Mouse (Mus musculus): ENCODE data around the gene Krba1. TPM values are rescaled to one million over a fixed set of nuclear protein-coding genes. Genes with fewer than 3 reads are reported as not detected.

Gene Krba1
- polyA plus RNA-seq, 1 experiment: 73.5 TPM

DNA sequence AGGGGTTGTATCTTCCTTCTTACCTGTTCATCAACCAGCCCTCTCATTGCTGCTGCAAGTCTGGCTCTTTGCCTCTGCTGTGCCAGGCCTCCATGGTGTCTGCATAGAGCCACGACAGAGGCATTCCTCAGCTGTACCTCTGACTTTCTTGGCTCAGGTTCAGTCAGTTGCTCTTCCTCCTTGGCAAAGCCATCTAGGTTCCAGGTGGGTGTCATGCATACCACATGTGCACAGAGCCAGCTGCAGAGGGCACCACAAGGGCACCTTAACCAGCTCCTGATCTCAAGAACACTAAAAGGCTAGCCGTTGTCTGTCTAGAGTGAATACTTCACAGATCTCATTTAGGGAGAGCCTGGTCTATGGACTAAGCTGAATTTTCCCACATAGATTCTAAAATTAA lies 21.1 kb downstream of the Krba1 start:
- Histone ChIP-seq H3K27ac (ENCODE audit: control insufficient read depth, insufficient read depth, low read length) (no peak overlapping the region), H3K4me3 (ENCODE audit: control insufficient read depth, insufficient read depth, low read length) (no peak overlapping the region), H3K36me3 (ENCODE audit: control insufficient read depth, insufficient read depth, low read length) (peaks cover 46% of the 10 kb centered on the region), H3K27me3 (ENCODE audit: control insufficient read depth, insufficient read depth, low read length) (no peaks in the 10 kb centered on the region), H3K4me1 (replicated peaks; ENCODE audit: control insufficient read depth, insufficient read depth, low read length) (peaks cover 5% of the 10 kb centered on the region)
- 80% methylated on average over 2 of the region's 2 CpGs for WGBS
- no peak for TF ChIP-seq POLR2A (IDR thresholded peaks at IDR 0.05; ENCODE audit: control insufficient read depth, extremely low read depth, insufficient read depth, low read length, poor library complexity)
- no peak for TF ChIP-seq CTCF (IDR thresholded peaks at IDR 0.05; ENCODE audit: borderline replicate concordance, control insufficient read depth, extremely low read depth, insufficient read depth, low read length, poor library complexity)
- no peak for DNase-seq

DNA sequence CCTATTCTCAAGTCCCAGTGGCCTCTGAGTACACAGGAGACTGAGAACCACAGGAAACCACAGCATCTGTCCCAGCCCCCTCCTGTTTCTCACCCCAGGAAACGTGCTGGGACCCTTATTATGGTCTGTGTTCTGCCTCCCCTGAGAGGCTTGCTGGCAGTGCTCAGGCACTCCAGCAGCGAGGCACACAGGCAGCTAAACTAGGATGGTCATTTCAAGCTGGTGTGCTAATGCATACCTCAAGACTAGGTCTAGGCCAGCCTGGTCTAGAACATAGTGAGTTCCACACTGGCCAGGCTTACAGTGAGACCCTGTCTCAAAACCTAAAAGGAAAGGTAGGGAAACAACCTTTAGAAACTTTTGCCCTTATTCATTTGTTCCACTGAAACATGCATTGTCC lies 25.3 kb downstream of the Krba1 start:
- Histone ChIP-seq H3K36me3 (ENCODE audit: control insufficient read depth, insufficient read depth, low read length) (peaks cover 11% of the 10 kb centered on the region), H3K4me1 (replicated peaks; ENCODE audit: control insufficient read depth, insufficient read depth, low read length) (peaks cover 5% of the 10 kb centered on the region), H3K27ac (ENCODE audit: control insufficient read depth, insufficient read depth, low read length) (no peak overlapping the region), H3K4me3 (ENCODE audit: control insufficient read depth, insufficient read depth, low read length) (no peak overlapping the region), H3K27me3 (ENCODE audit: control insufficient read depth, insufficient read depth, low read length) (no peaks in the 10 kb centered on the region)
- no peak for DNase-seq
- no peak for TF ChIP-seq POLR2A (IDR thresholded peaks at IDR 0.05; ENCODE audit: control insufficient read depth, extremely low read depth, insufficient read depth, low read length, poor library complexity)
- no peak for TF ChIP-seq CTCF (IDR thresholded peaks at IDR 0.05; ENCODE audit: borderline replicate concordance, control insufficient read depth, extremely low read depth, insufficient read depth, low read length, poor library complexity)
- WGBS: 5% methylated on average over 2 of the region's 2 CpGs

DNA sequence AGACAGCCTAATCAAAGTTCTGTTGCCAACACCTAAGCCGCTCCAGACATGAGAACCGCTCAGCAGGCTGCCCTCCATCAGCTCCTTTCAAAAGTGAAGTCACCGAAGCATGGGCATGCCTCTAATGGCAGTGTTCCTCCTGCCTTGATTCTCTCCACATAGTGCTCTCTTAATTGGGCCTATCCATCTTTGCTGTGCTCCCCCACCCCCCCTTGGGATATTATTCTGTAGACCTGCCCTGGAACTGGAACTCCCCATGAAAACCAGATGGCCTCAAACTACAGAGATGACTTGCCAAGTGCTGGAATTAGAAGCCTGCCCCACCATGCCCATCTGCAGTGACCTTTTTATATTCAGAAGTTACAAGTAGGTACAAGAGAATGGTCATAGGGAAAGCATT lies 27.9 kb downstream of the Krba1 start:
- TF ChIP-seq POLR2A (IDR thresholded peaks at IDR 0.05; ENCODE audit: control insufficient read depth, extremely low read depth, insufficient read depth, low read length, poor library complexity) (no peak), CTCF (IDR thresholded peaks at IDR 0.05; ENCODE audit: borderline replicate concordance, control insufficient read depth, extremely low read depth, insufficient read depth, low read length, poor library complexity) (no peak)
- Histone ChIP-seq H3K27me3 (ENCODE audit: control insufficient read depth, insufficient read depth, low read length) (no peaks in the 10 kb centered on the region), H3K4me3 (ENCODE audit: control insufficient read depth, insufficient read depth, low read length) (no peak overlapping the region), H3K36me3 (ENCODE audit: control insufficient read depth, insufficient read depth, low read length) (no peaks in the 10 kb centered on the region), H3K27ac (ENCODE audit: control insufficient read depth, insufficient read depth, low read length) (no peak overlapping the region), H3K4me1 (replicated peaks; ENCODE audit: control insufficient read depth, insufficient read depth, low read length) (peaks cover 5% of the 10 kb centered on the region)
- 93% methylated on average over 3 of the region's 3 CpGs for WGBS
- no peak for DNase-seq

DNA sequence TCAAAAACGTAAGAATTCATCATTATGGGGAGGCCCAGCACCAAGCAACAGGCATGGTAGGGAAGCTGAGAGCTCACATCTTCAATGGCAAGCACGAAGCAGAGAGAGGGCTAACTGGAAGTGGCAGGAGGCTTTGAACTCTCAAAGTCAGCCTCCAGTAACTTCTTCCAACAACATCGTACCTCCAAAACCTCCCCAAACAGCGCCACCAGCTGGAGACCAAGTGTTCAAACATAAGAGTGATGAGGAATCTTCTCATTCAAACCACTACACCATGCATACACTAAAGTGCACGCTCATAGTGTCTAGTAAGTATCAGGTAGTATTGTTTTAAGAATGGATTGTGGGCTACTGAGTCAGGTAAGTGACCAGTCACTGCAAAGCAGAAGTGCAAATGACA lies 28.7 kb downstream of the Krba1 start:
- H3K4me3 ChIP-seq (ENCODE audit: control insufficient read depth, insufficient read depth, low read length): no peak overlapping the region

DNA sequence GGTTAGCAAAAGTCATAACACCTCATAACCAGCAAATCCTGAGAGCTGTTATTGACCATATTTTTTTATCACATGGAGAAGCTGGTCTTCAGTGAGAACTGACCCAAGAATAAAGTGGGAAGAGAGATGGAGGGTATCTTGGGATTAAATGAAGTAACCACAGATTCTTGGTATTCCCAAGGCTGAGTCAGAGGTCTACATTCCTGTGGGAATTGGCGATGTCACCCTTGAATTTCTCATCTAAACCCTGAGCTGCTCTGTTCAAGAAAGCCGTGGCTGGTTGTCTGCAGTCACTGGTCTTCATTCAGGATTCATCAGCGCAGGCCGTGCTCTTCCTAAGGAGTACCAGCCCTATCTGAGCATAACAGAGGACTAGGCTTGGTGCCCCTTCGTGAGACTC lies 31.6 kb downstream of the Krba1 start:
- no peak overlapping the region for H3K4me3 ChIP-seq (ENCODE audit: control insufficient read depth, insufficient read depth, low read length)
- whole genome bisulfite sequencing: 98% methylated on average over 5 of the region's 5 CpGs
- DNase-seq: no peak
- H3K27ac ChIP-seq (ENCODE audit: control insufficient read depth, insufficient read depth, low read length): no peak overlapping the region
- no peaks in the 10 kb centered on the region for H3K36me3 ChIP-seq (ENCODE audit: control insufficient read depth, insufficient read depth, low read length)
- TF ChIP-seq CTCF (IDR thresholded peaks at IDR 0.05; ENCODE audit: borderline replicate concordance, control insufficient read depth, extremely low read depth, insufficient read depth, low read length, poor library complexity): no peak
- TF ChIP-seq POLR2A (IDR thresholded peaks at IDR 0.05; ENCODE audit: control insufficient read depth, extremely low read depth, insufficient read depth, low read length, poor library complexity): no peak
- H3K4me1 ChIP-seq (replicated peaks; ENCODE audit: control insufficient read depth, insufficient read depth, low read length): no peaks in the 10 kb centered on the region
- no peaks in the 10 kb centered on the region for H3K27me3 ChIP-seq (ENCODE audit: control insufficient read depth, insufficient read depth, low read length)

More for the DNA sequence above, 28.7 kb downstream of the Krba1 start:
- 82% methylated on average over 5 of the region's 5 CpGs for WGBS
- no peaks in the 10 kb centered on the region for H3K36me3 ChIP-seq (ENCODE audit: control insufficient read depth, insufficient read depth, low read length)
- no peak for TF ChIP-seq POLR2A (IDR thresholded peaks at IDR 0.05; ENCODE audit: control insufficient read depth, extremely low read depth, insufficient read depth, low read length, poor library complexity)
- no peak for TF ChIP-seq CTCF (IDR thresholded peaks at IDR 0.05; ENCODE audit: borderline replicate concordance, control insufficient read depth, extremely low read depth, insufficient read depth, low read length, poor library complexity)
- no peak for DNase-seq
- H3K27ac ChIP-seq (ENCODE audit: control insufficient read depth, insufficient read depth, low read length): no peak overlapping the region
- peaks cover 5% of the 10 kb centered on the region for H3K4me1 ChIP-seq (replicated peaks; ENCODE audit: control insufficient read depth, insufficient read depth, low read length)
- no peaks in the 10 kb centered on the region for H3K27me3 ChIP-seq (ENCODE audit: control insufficient read depth, insufficient read depth, low read length)

DNA sequence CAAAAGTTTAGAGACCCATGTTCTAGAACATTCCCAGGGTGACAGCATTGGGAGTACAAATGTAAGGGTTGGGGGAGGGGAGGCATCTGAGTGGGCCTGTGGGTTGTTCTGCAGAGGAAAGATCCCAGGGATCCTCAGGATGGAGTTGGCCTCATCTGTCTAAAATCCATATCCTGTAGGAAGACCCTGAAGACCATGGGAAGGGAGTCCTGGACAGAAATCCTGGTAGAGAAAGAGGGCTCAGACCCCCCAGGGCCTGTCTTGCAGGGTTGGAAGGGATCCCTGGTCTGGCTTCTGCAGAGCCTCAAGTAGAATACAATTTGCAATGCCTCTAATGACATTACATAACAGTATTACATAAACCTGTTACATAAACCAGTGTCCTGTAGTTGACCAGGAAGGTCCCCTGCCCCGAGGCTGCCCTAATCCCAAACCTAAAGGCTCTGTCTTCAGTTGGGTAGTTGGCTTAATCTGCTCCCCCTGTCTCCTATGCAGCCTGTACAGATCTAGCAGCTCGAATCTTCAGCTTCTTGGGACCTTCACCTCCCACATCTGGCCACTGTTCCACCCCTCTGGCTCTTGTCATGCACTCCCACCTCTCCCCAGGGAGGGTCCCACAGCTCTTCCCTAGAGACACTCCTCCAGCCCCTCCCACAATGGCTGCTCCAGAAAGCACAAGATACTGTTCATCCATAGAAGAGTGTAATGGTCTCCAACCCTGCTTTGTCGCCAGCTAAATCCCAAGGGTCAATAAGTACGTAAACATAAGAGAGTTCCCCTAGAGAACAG lies 33.6 kb downstream of the Krba1 start:
- no peak for DNase-seq
- Histone ChIP-seq H3K4me3 (ENCODE audit: control insufficient read depth, insufficient read depth, low read length) (no peak overlapping the region), H3K27me3 (ENCODE audit: control insufficient read depth, insufficient read depth, low read length) (no peaks in the 10 kb centered on the region), H3K27ac (ENCODE audit: control insufficient read depth, insufficient read depth, low read length) (no peak overlapping the region), H3K4me1 (replicated peaks; ENCODE audit: control insufficient read depth, insufficient read depth, low read length) (no peaks in the 10 kb centered on the region), H3K36me3 (ENCODE audit: control insufficient read depth, insufficient read depth, low read length) (no peaks in the 10 kb centered on the region)
- 87% methylated on average over 4 of the region's 4 CpGs for WGBS
- TF ChIP-seq CTCF (IDR thresholded peaks at IDR 0.05; ENCODE audit: borderline replicate concordance, control insufficient read depth, extremely low read depth, insufficient read depth, low read length, poor library complexity) (no peak), POLR2A (IDR thresholded peaks at IDR 0.05; ENCODE audit: control insufficient read depth, extremely low read depth, insufficient read depth, low read length, poor library complexity) (no peak)
